Mouse (Mus musculus) embryonic facial prominence, embryonic 14.5 days (tissue): ENCODE measurements around the gene Krtap5-4. TPM values are rescaled to one million over a fixed set of nuclear protein-coding genes. Genes with fewer than 3 reads are reported as not detected.
A peak's percentile ranks its signal among the peaks of the same experiment; 100 is the strongest.
"Not testable (repeated sequence)": the region's sequence is repeated elsewhere in the genome, so short reads cannot be mapped to it uniquely, and the experiment has no call there.

Experiments
- ATAC-seq: fragments of 200-750 bp; cut with Nextera tagmentation; 2 replicates; pipeline ENCODE4 v1.8.0; 2017; ENCODE audit warnings: low read depth, moderate number of reproducible peaks, moderate TSS enrichment
- DNase-seq: peaks from one replicate; pipeline ENCODE4 v3.0.0-alpha.2; 2015; ENCODE audit warnings: low spot score
- H3K27ac ChIP-seq: fragments of 300-500 bp; sonication (generic); replicated peaks from 2 replicates; pipeline ENCODE4 v1.5.1; 2014; ENCODE audit warnings: low read depth, mild to moderate bottlenecking, low read length, moderate library complexity
- H3K27me3 ChIP-seq: fragments of 300-500 bp; sonication (generic); replicated peaks from 2 replicates; pipeline ENCODE4 v1.6.1; 2014; ENCODE audit warnings: low read length; ENCODE audit not compliant: control insufficient read depth, insufficient read depth
- H3K36me3 ChIP-seq: fragments of 300-500 bp; sonication (generic); 2 replicates; pipeline ENCODE4 v1.6.1; 2014; ENCODE audit warnings: low read length, mixed read lengths; ENCODE audit not compliant: control insufficient read depth, insufficient read depth
- H3K4me1 ChIP-seq: fragments of 300-500 bp; sonication (generic); 2 replicates; pipeline ENCODE4 v1.6.1; 2014; ENCODE audit warnings: antibody characterized with exemption, low read length; ENCODE audit not compliant: control insufficient read depth, insufficient read depth
- H3K4me2 ChIP-seq: fragments of 300-500 bp; sonication (generic); 2 replicates; pipeline ENCODE4 v1.6.1; 2014; ENCODE audit warnings: low read depth, mild to moderate bottlenecking, low read length, moderate library complexity, mixed read lengths
- H3K4me3 ChIP-seq: fragments of 300-500 bp; sonication (generic); 2 replicates; pipeline ENCODE4 v1.5.1; 2014; ENCODE audit warnings: low read depth, mild to moderate bottlenecking, low read length
- H3K9ac ChIP-seq: fragments of 300-500 bp; sonication (generic); 2 replicates; pipeline ENCODE4 v1.6.1; 2014; ENCODE audit warnings: low read depth, mild to moderate bottlenecking, low read length, moderate library complexity, mixed read lengths
- H3K9me3 ChIP-seq: fragments of 300-500 bp; sonication (generic); 2 replicates; pipeline ENCODE4 v1.6.1; 2016; ENCODE audit warnings: low read length; ENCODE audit not compliant: control insufficient read depth
- WGBS: fragments of 180-500 bp; shearing (Covaris S2); extraction: QIAGEN DNeasy Blood & Tissue Kit; methylation state at CpG from one replicate; pipeline ENCODE4 v1.1.7; 2014; 5-methylcytosine and 5-hydroxymethylcytosine counted together
- polyA plus RNA-seq: library from polyadenylated mRNA; unstranded; fragments of >200 nt; fragmentation: Nextera tagmentation; extraction: Ambion mirVana; gene quantifications from 2 replicates; pipeline ENCODE4 v1.2.1, GENCODE M21; 2014

Gene Krtap5-4
- polyA plus RNA-seq, 1 experiment from 2014 or later, result not detected

- Histone ChIP-seq H3K4me3 (peak overlapping the region; percentile 56), H3K27ac (no peak overlapping the region), H3K27me3 (peaks cover 6% of the 10 kb centered on the region; the same call in 1 of the 2 replicates), H3K36me3 (no peaks in the 10 kb centered on the region), H3K4me1 (no peaks in the 10 kb centered on the region), H3K9me3 (no peaks in the 10 kb centered on the region), H3K4me2 (peak overlapping the region; percentile 73), H3K9ac (peak overlapping the region; percentile 71; the same call in 1 of the 2 replicates)
- ATAC-seq (peak; percentile 61; the same call in 1 of the 2 replicates), DNase-seq (peak; percentile 60)
- 21% methylated on average over 23 of the region's 23 CpGs for WGBS
Observed at GRCm38 (mm10) chr7:142285130-142285835, 18.1 kb upstream of the Krtap5-4 start.

- not testable (repeated sequence) for H3K27me3 ChIP-seq, H3K9ac ChIP-seq, H3K27ac ChIP-seq, H3K4me3 ChIP-seq, H3K4me2 ChIP-seq, ATAC-seq, DNase-seq, H3K36me3 ChIP-seq, H3K9me3 ChIP-seq, H3K4me1 ChIP-seq
- 58% methylated on average over 9 of the region's 9 CpGs for WGBS
Observed at GRCm38 (mm10) chr7:142285910-142286612, 17.3 kb upstream of the Krtap5-4 start.

- not testable (repeated sequence) for H3K4me2 ChIP-seq, H3K9me3 ChIP-seq, H3K9ac ChIP-seq, ATAC-seq, H3K4me3 ChIP-seq, H3K36me3 ChIP-seq, H3K4me1 ChIP-seq, H3K27ac ChIP-seq, H3K27me3 ChIP-seq
- DNase-seq, result peak; percentile 14
- WGBS, result 0% methylated on average over 2 of the region's 2 CpGs
Observed at GRCm38 (mm10) chr7:142293851-142294250, 9.5 kb upstream of the Krtap5-4 start.

- no peak overlapping the region for H3K9ac ChIP-seq
- ATAC-seq (no peak), DNase-seq (no peak)
- no peak overlapping the region for H3K4me3 ChIP-seq
- no peaks in the 10 kb centered on the region for H3K36me3 ChIP-seq
- no peaks in the 10 kb centered on the region for H3K27me3 ChIP-seq
- H3K27ac ChIP-seq, result no peak overlapping the region
- no peaks in the 10 kb centered on the region for H3K9me3 ChIP-seq
- no peaks in the 10 kb centered on the region for H3K4me1 ChIP-seq
- no peak overlapping the region for H3K4me2 ChIP-seq
Observed at GRCm38 (mm10) chr7:142295418-142295817, 7.9 kb upstream of the Krtap5-4 start.

- DNase-seq, H3K9ac ChIP-seq: not testable (repeated sequence)
- 29% methylated on average over 4 of the region's 4 CpGs for WGBS
Observed at GRCm38 (mm10) chr7:142296108-142296507, 7.2 kb upstream of the Krtap5-4 start.

GRCm38 (mm10) chr7:142297018-142297417 lies 6.3 kb upstream of the Krtap5-4 start, which contains the start of gene Krtap5-1:
Gene Krtap5-1 (minus strand): TSS chr7:142297118.
- H3K4me2 ChIP-seq, H3K36me3 ChIP-seq, H3K4me1 ChIP-seq, H3K4me3 ChIP-seq, H3K9ac ChIP-seq, H3K27ac ChIP-seq, H3K9me3 ChIP-seq, DNase-seq, ATAC-seq, H3K27me3 ChIP-seq: not testable (repeated sequence)

More at GRCm38 (mm10) chr7:142296108-142296507, 7.2 kb upstream of the Krtap5-4 start:
- H3K36me3 ChIP-seq, ATAC-seq, H3K4me1 ChIP-seq, H3K27ac ChIP-seq, H3K27me3 ChIP-seq, H3K4me3 ChIP-seq, H3K9me3 ChIP-seq, H3K4me2 ChIP-seq: not testable (repeated sequence)

GRCm38 (mm10) chr7:142303929-142304328 lies 580 bp downstream of the Krtap5-4 start:
- not testable (repeated sequence) for H3K4me1 ChIP-seq, H3K36me3 ChIP-seq, DNase-seq, H3K4me2 ChIP-seq, H3K9ac ChIP-seq, ATAC-seq, H3K27ac ChIP-seq, H3K9me3 ChIP-seq, H3K27me3 ChIP-seq, H3K4me3 ChIP-seq
- WGBS, result 73% methylated on average over 1 of the region's 1 CpGs

- H3K4me2 ChIP-seq, result no peak overlapping the region
- H3K4me3 ChIP-seq, result no peak overlapping the region
- no peak for ATAC-seq
- H3K4me1 ChIP-seq, result no peaks in the 10 kb centered on the region
- no peak overlapping the region for H3K9ac ChIP-seq
- H3K36me3 ChIP-seq, result no peaks in the 10 kb centered on the region
- H3K27me3 ChIP-seq, result no peaks in the 10 kb centered on the region
- no peaks in the 10 kb centered on the region for H3K9me3 ChIP-seq
- WGBS, result 49% methylated on average over 5 of the region's 5 CpGs
- no peak overlapping the region for H3K27ac ChIP-seq
- DNase-seq, result peak; percentile 49
Observed at GRCm38 (mm10) chr7:142314600-142315285, 11.4 kb downstream of the Krtap5-4 start.
